Mouse (Mus musculus) hindbrain, embryonic 10.5 days (tissue): ENCODE results near the gene Gm20823. TPM values are rescaled to one million over a fixed set of nuclear protein-coding genes. Genes with fewer than 3 reads are reported as not detected.
"Not testable (repeated sequence)": the region's sequence is repeated elsewhere in the genome, so short reads cannot be mapped to it uniquely, and the experiment has no call there.

Source experiments
- DNase-seq: peaks from one replicate; pipeline ENCODE4 v3.0.0-alpha.2; 2017; ENCODE audit warnings: low spot score
- H3K27ac ChIP-seq: fragments of 300-500 bp; sonication (generic); 2 replicates; pipeline ENCODE4 v1.5.1; 2016; ENCODE audit warnings: mild to moderate bottlenecking, moderate library complexity
- H3K27me3 ChIP-seq: fragments of 300-500 bp; sonication (generic); 2 replicates; pipeline ENCODE4 v1.6.1; 2016; ENCODE audit warnings: mild to moderate bottlenecking; ENCODE audit not compliant: poor library complexity, insufficient read depth, severe bottlenecking
- H3K36me3 ChIP-seq: fragments of 300-500 bp; sonication (generic); 2 replicates; pipeline ENCODE4 v1.6.1; 2016; ENCODE audit warnings: mild to moderate bottlenecking, moderate library complexity
- H3K4me1 ChIP-seq: fragments of 300-500 bp; sonication (generic); replicated peaks from 2 replicates; pipeline ENCODE4 v1.6.1; 2016; ENCODE audit warnings: mild to moderate bottlenecking
- H3K4me3 ChIP-seq: fragments of 300-500 bp; sonication (generic); 2 replicates; pipeline ENCODE4 v1.5.1; 2016; ENCODE audit warnings: mild to moderate bottlenecking, moderate library complexity
- H3K9me3 ChIP-seq: fragments of 300-500 bp; sonication (generic); 2 replicates; pipeline ENCODE4 v1.6.1; 2016; ENCODE audit warnings: mild to moderate bottlenecking, moderate library complexity
- WGBS: fragments of 180-500 bp; shearing (Covaris S2); methylation state at CpG from one replicate; pipeline ENCODE4 v1.1.7; 2016; 5-methylcytosine and 5-hydroxymethylcytosine counted together
- polyA plus RNA-seq: library from polyadenylated mRNA; unstranded; fragments of >200 nt; fragmentation: Nextera tagmentation; extraction: Ambion mirVana; gene quantifications from 2 replicates; pipeline ENCODE4 v1.2.1, GENCODE M21; 2016

The Gm20823 gene
- polyA plus RNA-seq: not detected in 2 replicates

DNA sequence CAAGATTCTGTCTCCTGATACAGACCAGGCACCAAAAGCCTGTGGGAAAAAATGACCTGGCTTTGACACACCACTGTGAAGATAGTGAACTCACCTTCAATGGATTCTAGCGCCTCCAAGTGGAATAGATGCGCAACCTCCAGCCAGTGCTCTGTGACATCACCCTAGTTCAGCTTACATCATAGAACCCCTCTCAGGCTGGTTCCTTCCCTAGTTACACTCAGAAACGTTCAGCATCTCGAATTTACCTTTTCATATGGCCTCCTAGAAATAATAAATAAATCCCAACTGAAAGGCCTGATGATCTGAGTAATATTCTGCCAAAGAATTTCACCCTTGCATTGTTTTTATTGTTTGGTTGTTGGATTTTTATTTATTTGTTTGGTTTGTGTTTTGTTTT is at the start of gene Gm20823:
Gene Gm20823, minus strand, starts transcription at position 101 of the 400 bp plus-strand sequence.
- WGBS: no CpG with 5 or more reads among the region's 4 CpGs

More for the DNA sequence above, at the start of gene Gm20823:
- H3K4me3 ChIP-seq, H3K27ac ChIP-seq, H3K4me1 ChIP-seq, H3K36me3 ChIP-seq, H3K9me3 ChIP-seq, DNase-seq, H3K27me3 ChIP-seq: not testable (repeated sequence)
